Mouse (Mus musculus) limb, embryonic 10.5 days (tissue): ENCODE measurements around the gene Vps45. TPM values are rescaled to one million over a fixed set of nuclear protein-coding genes. Genes with fewer than 3 reads are reported as not detected.

Experiments used
- DNase-seq: peaks from one replicate; pipeline ENCODE4 v3.0.0-alpha.2; 2017; ENCODE audit warnings: low spot score
- H3K27ac ChIP-seq: fragments of 300-500 bp; sonication (generic); 2 replicates; pipeline ENCODE4 v1.5.1; 2016; ENCODE audit warnings: mild to moderate bottlenecking
- H3K27me3 ChIP-seq: fragments of 300-500 bp; sonication (generic); 2 replicates; pipeline ENCODE4 v1.6.1; 2016; ENCODE audit warnings: low read depth, mild to moderate bottlenecking; ENCODE audit not compliant: poor library complexity, severe bottlenecking
- H3K36me3 ChIP-seq: fragments of 300-500 bp; sonication (generic); 2 replicates; pipeline ENCODE4 v1.6.1; 2016; ENCODE audit warnings: mild to moderate bottlenecking, moderate library complexity
- H3K4me1 ChIP-seq: fragments of 300-500 bp; sonication (generic); 2 replicates; pipeline ENCODE4 v1.6.1; 2016
- H3K4me3 ChIP-seq: fragments of 300-500 bp; sonication (generic); 2 replicates; pipeline ENCODE4 v1.5.1; 2016; ENCODE audit warnings: mild to moderate bottlenecking, moderate library complexity
- H3K9me3 ChIP-seq: fragments of 300-500 bp; sonication (generic); replicated peaks from 2 replicates; pipeline ENCODE4 v1.6.1; 2016; ENCODE audit warnings: mild to moderate bottlenecking
- WGBS: fragments of 180-500 bp; shearing (Covaris S2); methylation state at CpG from one replicate; pipeline ENCODE4 v1.1.7; 2016; 5-methylcytosine and 5-hydroxymethylcytosine counted together
- polyA plus RNA-seq: library from polyadenylated mRNA; unstranded; fragments of >200 nt; fragmentation: Nextera tagmentation; extraction: Ambion mirVana; gene quantifications from 2 replicates; pipeline ENCODE4 v1.2.1, GENCODE M21; 2016

The Vps45 gene
- polyA plus RNA-seq, 1 experiment from 2014 or later, result 23.6 TPM

DNA sequence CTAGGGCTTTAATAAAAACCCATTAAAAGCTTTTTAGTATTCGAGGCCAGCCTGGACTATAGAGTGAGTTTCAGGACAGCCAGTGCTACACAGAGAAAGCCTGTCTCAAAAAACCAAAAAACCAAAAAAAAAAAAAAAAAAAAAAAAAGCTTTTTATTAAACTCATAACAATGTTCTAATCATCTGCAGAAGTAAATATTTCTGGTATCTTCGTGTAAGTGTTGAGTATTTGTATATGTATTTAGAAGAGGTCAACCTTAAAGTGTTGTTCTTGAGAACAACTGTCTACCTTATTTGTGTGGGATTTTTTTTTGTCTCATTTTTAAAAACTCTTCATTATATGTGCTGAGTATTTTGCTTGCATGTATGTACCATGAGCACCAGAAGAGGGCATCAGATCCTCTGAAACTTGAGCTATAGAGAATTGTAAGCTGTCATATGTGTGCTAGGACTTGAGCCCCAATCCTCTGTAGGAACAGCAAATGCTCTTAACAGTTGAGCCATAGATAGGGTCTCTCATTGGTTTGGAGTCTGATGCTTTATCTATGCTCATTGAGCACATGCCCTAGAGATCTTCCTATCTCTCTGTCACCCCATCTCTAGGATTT lies 31.7 kb upstream of the Vps45 start:
- Histone ChIP-seq H3K27me3 (no peaks in the 10 kb centered on the region), H3K9me3 (no peaks in the 10 kb centered on the region), H3K4me1 (no peaks in the 10 kb centered on the region), H3K27ac (no peak overlapping the region), H3K36me3 (no peaks in the 10 kb centered on the region), H3K4me3 (no peak overlapping the region)
- 82% methylated on average over 2 of the region's 2 CpGs for WGBS
- DNase-seq, result no peak

DNA sequence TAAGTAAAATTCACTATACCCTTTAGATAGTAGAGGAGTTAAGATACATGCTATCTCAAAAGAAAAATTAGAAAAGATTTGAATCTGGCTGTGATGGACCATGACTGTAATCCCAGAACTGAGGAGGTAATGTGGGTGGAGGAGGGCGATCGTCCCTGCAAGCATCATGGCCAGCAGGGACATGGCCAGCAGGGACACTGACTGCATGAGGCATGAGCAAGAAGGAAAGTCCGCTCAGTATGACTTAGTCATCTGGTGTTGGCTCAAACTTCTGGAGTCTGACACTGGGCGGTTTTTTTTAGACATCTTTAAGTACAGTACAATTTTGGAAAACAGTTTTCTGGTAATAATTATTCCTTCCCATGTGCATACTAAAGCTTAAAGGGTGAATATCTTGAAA lies 29.5 kb upstream of the Vps45 start:
- Histone ChIP-seq H3K27ac (no peak overlapping the region), H3K4me1 (no peaks in the 10 kb centered on the region), H3K9me3 (no peaks in the 10 kb centered on the region), H3K4me3 (no peak overlapping the region), H3K27me3 (no peaks in the 10 kb centered on the region), H3K36me3 (no peaks in the 10 kb centered on the region)
- WGBS, result 83% methylated on average over 4 of the region's 4 CpGs
- no peak for DNase-seq

DNA sequence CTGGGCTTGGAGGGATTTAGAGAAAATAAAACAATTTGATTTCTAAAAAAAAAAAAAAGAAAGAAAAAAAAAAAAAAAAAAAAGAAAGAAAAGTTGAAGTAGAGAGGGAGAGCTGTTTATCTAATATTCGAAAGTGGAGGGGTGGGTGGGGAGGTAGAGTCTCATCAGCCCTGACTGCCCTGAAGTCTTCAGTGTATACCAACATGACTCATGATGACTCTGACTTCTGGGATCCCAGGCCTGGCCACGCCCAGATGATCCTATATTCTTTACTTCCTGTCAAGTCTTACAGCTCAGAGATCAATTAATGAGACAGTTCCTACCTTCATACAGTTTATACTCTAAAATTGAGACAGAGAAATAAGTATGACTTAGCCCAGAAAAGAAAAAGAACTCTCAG lies 29.0 kb upstream of the Vps45 start:
- Histone ChIP-seq H3K27ac (no peak overlapping the region), H3K36me3 (no peaks in the 10 kb centered on the region), H3K27me3 (no peaks in the 10 kb centered on the region), H3K4me1 (no peaks in the 10 kb centered on the region), H3K4me3 (no peak overlapping the region), H3K9me3 (no peaks in the 10 kb centered on the region)
- 81% methylated on average over 2 of the region's 2 CpGs for WGBS
- DNase-seq, result no peak

DNA sequence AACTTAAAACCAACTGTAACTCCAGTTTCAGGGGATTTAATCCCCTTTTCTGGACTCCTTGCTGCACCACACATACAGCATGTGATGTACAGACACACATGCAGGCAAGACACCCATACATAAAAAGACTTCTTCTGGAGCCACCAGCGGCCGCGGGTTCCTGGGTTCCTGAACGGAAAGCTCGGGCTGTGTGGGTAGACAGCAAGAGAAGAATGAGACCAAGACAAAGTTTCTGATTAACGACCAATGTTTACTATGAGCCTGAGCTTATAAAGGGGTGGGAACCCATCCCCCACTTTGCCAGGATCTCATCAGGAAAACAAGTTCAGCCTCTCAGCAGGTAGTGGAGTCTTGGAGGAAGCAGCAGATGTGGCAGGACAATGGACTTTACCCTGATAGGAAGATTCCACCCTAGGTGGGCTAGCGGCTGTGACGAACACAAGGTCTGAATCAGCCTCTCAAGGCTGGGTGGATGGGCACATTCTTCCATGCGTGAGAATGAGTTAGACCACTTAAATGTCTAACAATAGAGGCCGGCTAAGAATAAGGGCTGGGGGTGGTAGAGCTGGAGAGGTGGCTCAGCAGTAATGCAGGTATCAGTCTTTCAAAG lies 26.0 kb upstream of the Vps45 start:
- no peak overlapping the region for H3K27ac ChIP-seq
- no peaks in the 10 kb centered on the region for H3K4me1 ChIP-seq
- no peaks in the 10 kb centered on the region for H3K36me3 ChIP-seq
- no peak for DNase-seq
- H3K9me3 ChIP-seq, result no peaks in the 10 kb centered on the region
- H3K4me3 ChIP-seq, result no peak overlapping the region
- 90% methylated on average over 10 of the region's 10 CpGs for WGBS
- H3K27me3 ChIP-seq, result no peaks in the 10 kb centered on the region

DNA sequence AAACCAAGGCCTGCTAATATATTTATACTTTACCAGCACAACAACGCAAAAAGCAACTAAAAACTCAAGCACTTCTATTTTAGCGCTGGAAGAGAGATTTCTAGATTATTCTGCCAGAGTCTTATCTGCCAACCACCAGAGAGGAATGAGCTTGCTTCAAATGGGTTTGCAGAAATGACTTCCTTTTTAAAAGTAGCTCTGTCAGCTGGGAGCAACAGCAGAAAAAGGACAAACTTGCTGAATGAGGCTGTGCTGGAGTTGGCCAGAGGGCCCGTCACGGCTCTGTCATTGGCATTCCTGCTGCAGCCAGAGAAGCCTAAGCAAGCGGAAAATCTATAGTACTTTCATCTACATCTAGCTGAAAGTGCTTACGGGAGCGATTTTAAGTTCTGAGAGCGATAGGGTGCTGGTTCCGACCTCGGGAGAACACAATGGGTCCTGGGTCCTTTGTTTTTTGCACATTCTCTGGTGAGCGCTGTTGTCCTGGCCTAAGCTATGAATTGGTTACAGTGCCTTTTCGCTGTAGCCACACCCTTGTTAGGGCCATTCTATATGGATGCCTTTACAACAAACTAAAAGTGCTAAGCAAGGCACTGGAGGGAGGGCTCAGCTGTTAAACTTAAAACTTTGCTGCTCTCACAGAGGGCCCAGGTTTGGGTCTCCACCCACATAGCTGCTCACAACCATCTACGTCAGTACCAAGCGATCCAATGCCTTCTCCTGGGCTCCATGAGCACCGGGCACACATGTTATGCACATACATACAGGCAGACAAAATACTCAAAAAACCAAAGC lies 24.6 kb upstream of the Vps45 start:
- no peak overlapping the region for H3K27ac ChIP-seq
- H3K9me3 ChIP-seq, result no peaks in the 10 kb centered on the region
- no peaks in the 10 kb centered on the region for H3K4me1 ChIP-seq
- DNase-seq, result no peak
- no peaks in the 10 kb centered on the region for H3K36me3 ChIP-seq
- H3K27me3 ChIP-seq, result no peaks in the 10 kb centered on the region
- 83% methylated on average over 15 of the region's 15 CpGs for WGBS
- no peak overlapping the region for H3K4me3 ChIP-seq

DNA sequence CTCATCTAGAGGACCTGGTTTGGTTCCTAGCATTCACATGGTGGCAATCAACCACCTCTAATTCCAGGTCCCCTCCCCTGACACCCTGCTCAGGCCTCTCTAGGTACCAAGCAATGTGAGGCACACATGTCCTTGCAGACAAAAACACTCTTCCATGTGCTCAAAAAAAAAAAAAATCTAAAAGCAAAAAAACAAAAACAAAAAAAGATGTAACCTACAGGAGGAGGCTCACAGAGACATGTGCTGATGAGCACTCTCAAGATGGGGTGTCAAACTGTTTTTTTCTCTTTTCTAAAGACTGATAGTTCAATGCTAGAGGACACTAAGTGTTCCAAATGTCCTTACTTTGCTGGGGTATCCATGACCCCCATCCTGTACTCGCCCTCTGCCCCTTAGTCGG lies 23.8 kb upstream of the Vps45 start:
- 89% methylated on average over 2 of the region's 2 CpGs for WGBS
- Histone ChIP-seq H3K36me3 (no peaks in the 10 kb centered on the region), H3K27ac (no peak overlapping the region), H3K4me3 (no peak overlapping the region), H3K27me3 (no peaks in the 10 kb centered on the region), H3K4me1 (no peaks in the 10 kb centered on the region), H3K9me3 (no peaks in the 10 kb centered on the region)
- DNase-seq, result no peak

DNA sequence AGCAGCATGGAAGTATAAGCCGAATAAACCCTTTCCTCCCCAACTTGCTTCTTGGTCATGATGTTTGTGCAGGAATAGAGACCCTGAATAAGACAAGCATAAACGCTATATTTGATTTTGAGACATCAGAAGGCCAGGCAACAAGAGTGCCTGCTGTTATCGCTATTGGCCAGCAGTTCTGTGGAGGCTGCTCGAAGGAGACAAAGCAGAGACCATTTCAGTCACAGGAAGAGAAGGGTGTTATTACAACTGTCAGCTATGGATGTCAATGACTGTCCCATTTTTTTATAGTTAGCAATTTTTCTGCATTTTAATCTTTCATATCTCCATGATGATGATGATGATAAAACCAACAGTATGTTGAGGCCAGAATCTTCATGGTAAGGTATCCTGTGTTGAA lies 23.4 kb upstream of the Vps45 start:
- Histone ChIP-seq H3K36me3 (no peaks in the 10 kb centered on the region), H3K27ac (no peak overlapping the region), H3K9me3 (no peaks in the 10 kb centered on the region), H3K27me3 (no peaks in the 10 kb centered on the region), H3K4me1 (no peaks in the 10 kb centered on the region), H3K4me3 (no peak overlapping the region)
- 91% methylated on average over 4 of the region's 4 CpGs for WGBS
- no peak for DNase-seq

DNA sequence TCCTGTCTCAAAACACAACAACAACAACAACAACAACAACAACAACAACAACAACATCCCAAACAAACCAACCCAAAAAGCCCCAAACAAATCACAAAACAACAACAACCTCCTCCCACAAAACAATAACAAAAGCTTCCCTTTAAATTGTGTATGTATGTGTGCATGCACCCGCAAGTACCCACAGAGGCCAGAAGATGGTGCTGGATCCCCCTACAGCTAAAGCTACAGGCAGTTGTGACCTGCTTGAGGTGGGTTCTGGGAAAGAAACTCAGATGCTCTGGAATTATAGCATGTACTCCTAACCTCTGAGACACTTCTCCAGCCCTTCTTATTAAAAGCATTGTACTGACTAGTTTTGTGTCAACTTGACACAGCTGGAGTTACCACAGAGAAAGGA lies 22.7 kb upstream of the Vps45 start:
- Histone ChIP-seq H3K27ac (no peak overlapping the region), H3K4me3 (no peak overlapping the region), H3K36me3 (no peaks in the 10 kb centered on the region), H3K4me1 (no peaks in the 10 kb centered on the region), H3K9me3 (no peaks in the 10 kb centered on the region), H3K27me3 (no peaks in the 10 kb centered on the region)
- 50% methylated on average over 1 of the region's 1 CpGs for WGBS
- no peak for DNase-seq

DNA sequence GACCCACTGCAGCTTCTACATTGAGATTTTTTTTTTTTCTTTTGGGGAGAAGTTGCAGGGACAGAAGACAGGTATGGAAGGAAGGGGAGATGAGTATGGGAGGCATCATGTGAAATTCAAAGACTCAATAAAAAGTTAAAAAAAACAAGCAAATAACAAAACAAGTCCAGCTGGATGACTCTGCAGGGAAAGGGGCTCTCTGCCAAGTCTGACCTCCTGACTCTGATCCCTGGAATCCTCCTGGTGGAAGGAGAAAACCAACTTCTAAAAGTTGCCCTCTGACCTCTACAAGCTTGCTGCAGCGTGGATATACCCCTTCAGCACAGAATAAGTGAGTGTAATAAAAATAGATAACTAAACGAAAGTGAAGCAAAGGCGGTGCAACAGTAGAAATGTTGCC lies 20.4 kb upstream of the Vps45 start:
- no peak overlapping the region for H3K27ac ChIP-seq
- H3K36me3 ChIP-seq, result no peaks in the 10 kb centered on the region
- no peaks in the 10 kb centered on the region for H3K27me3 ChIP-seq
- no peak overlapping the region for H3K4me3 ChIP-seq
- H3K4me1 ChIP-seq, result no peaks in the 10 kb centered on the region
- no peaks in the 10 kb centered on the region for H3K9me3 ChIP-seq
- no peak for DNase-seq
- WGBS, result 49% methylated on average over 3 of the region's 3 CpGs

DNA sequence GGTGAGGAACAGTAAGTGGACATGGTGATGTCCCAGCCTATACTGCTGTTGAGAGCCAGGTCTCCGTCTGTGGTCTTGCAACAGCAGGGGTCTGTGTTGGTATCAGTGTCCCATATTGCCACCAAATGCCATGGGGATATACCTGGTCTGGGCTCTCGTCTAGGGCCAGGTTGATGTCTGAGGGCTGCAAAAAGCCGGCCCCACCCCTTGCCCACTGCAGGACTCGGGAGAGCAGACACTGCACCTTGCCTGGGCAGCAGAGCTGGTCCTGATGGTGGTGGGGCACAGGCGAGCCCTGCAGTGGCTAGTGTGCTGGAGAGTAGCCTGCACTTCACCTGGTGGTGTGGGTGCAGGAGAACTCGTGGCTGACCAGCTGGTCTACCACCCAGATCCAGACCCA lies 19.8 kb upstream of the Vps45 start:
- no peak overlapping the region for H3K4me3 ChIP-seq
- H3K27ac ChIP-seq, result no peak overlapping the region
- H3K9me3 ChIP-seq, result no peaks in the 10 kb centered on the region
- DNase-seq, result no peak
- no peaks in the 10 kb centered on the region for H3K4me1 ChIP-seq
- H3K36me3 ChIP-seq, result no peaks in the 10 kb centered on the region
- 72% methylated on average over 6 of the region's 6 CpGs for WGBS
- no peaks in the 10 kb centered on the region for H3K27me3 ChIP-seq

DNA sequence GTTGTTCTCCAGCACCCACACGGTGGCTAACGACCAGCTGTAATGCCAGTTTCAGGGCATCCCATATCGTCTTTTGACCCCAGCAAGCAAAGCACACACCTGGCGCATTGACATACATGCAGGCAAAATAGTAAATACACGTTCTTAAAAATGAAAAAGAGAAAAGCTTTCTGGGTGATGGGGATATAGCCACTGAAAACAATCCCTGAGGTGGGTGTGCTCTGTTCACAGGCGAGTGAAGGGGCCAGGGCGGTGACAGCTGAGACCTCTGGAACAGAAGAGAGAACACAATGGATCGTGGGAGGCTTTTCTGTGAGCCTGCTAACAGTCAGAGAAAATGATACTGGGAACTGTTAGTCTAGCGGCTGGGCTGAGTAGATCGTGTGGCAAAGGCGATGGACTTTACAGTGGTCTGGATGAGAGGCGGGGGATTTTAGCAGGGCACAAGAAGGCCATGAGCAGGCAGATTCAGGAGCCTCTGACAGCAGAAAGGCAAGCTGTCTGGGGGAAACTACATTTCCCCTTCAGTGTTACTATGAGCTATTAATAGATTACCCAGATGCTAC lies 14.7 kb upstream of the Vps45 start:
- H3K36me3 ChIP-seq, result no peaks in the 10 kb centered on the region
- WGBS, result 80% methylated on average over 12 of the region's 12 CpGs

DNA sequence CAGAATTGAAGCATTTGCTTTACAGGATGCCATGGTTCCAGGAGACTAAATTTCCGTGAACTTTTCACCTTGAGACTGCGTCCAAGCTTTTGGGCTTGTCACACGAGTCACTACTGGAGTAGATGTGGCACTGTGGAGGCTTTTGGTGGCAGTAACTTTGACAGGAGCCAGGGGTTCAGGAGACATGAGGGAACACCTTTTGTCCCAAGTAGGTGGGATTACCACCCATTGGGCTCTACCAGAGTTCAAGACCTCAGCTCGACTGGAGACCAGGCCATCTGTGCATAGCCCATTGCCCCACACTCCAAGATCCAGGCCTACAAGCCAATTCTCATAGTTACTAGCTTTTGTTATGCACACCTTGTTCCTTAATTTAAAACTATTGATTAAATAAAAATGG lies 12.0 kb upstream of the Vps45 start:
- Histone ChIP-seq H3K9me3 (no peaks in the 10 kb centered on the region), H3K4me1 (no peaks in the 10 kb centered on the region), H3K36me3 (no peaks in the 10 kb centered on the region), H3K27ac (no peak overlapping the region), H3K4me3 (no peak overlapping the region), H3K27me3 (no peaks in the 10 kb centered on the region)
- WGBS, result 83% methylated on average over 4 of the region's 4 CpGs
- DNase-seq, result no peak

More for the DNA sequence above, 14.7 kb upstream of the Vps45 start:
- Histone ChIP-seq H3K4me3 (no peak overlapping the region), H3K4me1 (no peaks in the 10 kb centered on the region), H3K27me3 (no peaks in the 10 kb centered on the region), H3K9me3 (no peaks in the 10 kb centered on the region), H3K27ac (no peak overlapping the region)
- DNase-seq, result no peak

DNA sequence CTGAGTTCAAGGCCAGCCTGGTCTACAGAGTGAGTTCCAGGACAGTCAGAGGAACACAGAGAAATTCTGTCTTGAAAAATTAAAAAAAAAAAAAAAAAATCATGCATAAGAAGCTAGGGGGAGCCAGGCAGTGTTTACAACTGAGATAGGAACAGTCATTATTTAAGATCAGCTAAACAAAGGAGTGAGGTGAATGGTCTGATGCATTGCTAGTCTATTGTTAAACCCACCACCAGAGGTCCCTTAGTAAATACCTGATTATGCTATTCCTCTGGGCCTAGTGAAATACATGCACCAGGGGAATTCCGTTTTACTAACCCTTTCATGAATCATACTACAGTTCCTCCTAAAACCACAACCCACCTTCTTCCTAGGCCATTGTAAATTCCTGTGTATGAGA lies 11.3 kb upstream of the Vps45 start:
- Histone ChIP-seq H3K4me1 (no peaks in the 10 kb centered on the region), H3K9me3 (no peaks in the 10 kb centered on the region), H3K27ac (no peak overlapping the region), H3K4me3 (no peak overlapping the region), H3K27me3 (no peaks in the 10 kb centered on the region), H3K36me3 (no peaks in the 10 kb centered on the region)
- no peak for DNase-seq
- WGBS, result 75% methylated on average over 1 of the region's 1 CpGs
